Mouse (Mus musculus) cerebellum, adult 8-10 months (tissue): ENCODE measurements around the gene Tasp1.
"Not testable (repeated sequence)": the region's sequence is repeated elsewhere in the genome, so short reads cannot be mapped to it uniquely, and the experiment has no call there.

Experiments
- DNase-seq: peaks from one replicate; pipeline ENCODE4 v3.0.0; 2022

Tasp1 gene

GRCm38 (mm10) chr2:140051607-140052126 is 14.9 kb downstream of the Tasp1 start:
- DNase-seq: no peak

GRCm38 (mm10) chr2:140042522-140043131 is 24.0 kb downstream of the Tasp1 start:
- no peak for DNase-seq

- no peak for DNase-seq
Observed at GRCm38 (mm10) chr2:140042081-140042480, 24.5 kb downstream of the Tasp1 start.

GRCm38 (mm10) chr2:140037459-140037858 is 29.1 kb downstream of the Tasp1 start:
- no peak for DNase-seq

GRCm38 (mm10) chr2:140036854-140037253 is 29.8 kb downstream of the Tasp1 start:
- DNase-seq: no peak

- DNase-seq: no peak
Observed at GRCm38 (mm10) chr2:140024937-140025336, 41.7 kb downstream of the Tasp1 start.

- DNase-seq: no peak
Observed at GRCm38 (mm10) chr2:140007406-140007805, 59.2 kb downstream of the Tasp1 start.

GRCm38 (mm10) chr2:139998170-139998569 is 68.4 kb downstream of the Tasp1 start:
- DNase-seq: no peak

- DNase-seq: not testable (repeated sequence)
Observed at GRCm38 (mm10) chr2:139989907-139990306, 76.7 kb downstream of the Tasp1 start.

GRCm38 (mm10) chr2:139967451-139967850 is 99.2 kb downstream of the Tasp1 start:
- no peak for DNase-seq

GRCm38 (mm10) chr2:139966288-139966687 is 100.3 kb downstream of the Tasp1 start:
- DNase-seq: peak; percentile 17

GRCm38 (mm10) chr2:139948843-139949242 is 117.8 kb downstream of the Tasp1 start:
- no peak for DNase-seq

GRCm38 (mm10) chr2:139937581-139937980 is 129.0 kb downstream of the Tasp1 start:
- DNase-seq: no peak

- DNase-seq: no peak
Observed at GRCm38 (mm10) chr2:139934577-139934976, 132.0 kb downstream of the Tasp1 start.

- DNase-seq: no peak
Observed at GRCm38 (mm10) chr2:139934033-139934572, 132.5 kb downstream of the Tasp1 start.

GRCm38 (mm10) chr2:139932211-139932610 is 134.4 kb downstream of the Tasp1 start:
- no peak for DNase-seq

GRCm38 (mm10) chr2:139924937-139925336 is 141.7 kb downstream of the Tasp1 start:
- DNase-seq: no peak

- DNase-seq: not testable (repeated sequence)
Observed at GRCm38 (mm10) chr2:139921395-139921794, 145.2 kb downstream of the Tasp1 start.

- no peak for DNase-seq
Observed at GRCm38 (mm10) chr2:139919757-139920156, 146.8 kb downstream of the Tasp1 start.

- no peak for DNase-seq
Observed at GRCm38 (mm10) chr2:139906441-139907157, 160.0 kb downstream of the Tasp1 start.

GRCm38 (mm10) chr2:139891405-139892089 is 175.1 kb downstream of the Tasp1 start:
- DNase-seq: no peak

GRCm38 (mm10) chr2:139884264-139884637 is 182.4 kb downstream of the Tasp1 start:
- no peak for DNase-seq

- peak; percentile 13 for DNase-seq
Observed at GRCm38 (mm10) chr2:139883581-139884263, 182.9 kb downstream of the Tasp1 start.
